Mouse (Mus musculus) CD8-positive naive resting alpha-beta T cell, adult 2 months (primary cell): ENCODE data around the gene Cryab.
A peak's percentile ranks its signal among the peaks of the same experiment; 100 is the strongest.

Experiments used
- DNase-seq, 2 experiments: peaks; one replicate each; pipeline ENCODE4 v3.0.0; 2022; ENCODE audit warnings: low read depth in 2 of 2, low spot score in 2 of 2

Gene Cryab

GRCm38 (mm10) chr9:50751323-50751722 is at the start of gene Cryab:
Gene Cryab (plus strand): TSS chr9:50751325.
- no peak for DNase-seq

- DNase-seq: no peak
Measured at GRCm38 (mm10) chr9:50704907-50705306, 46.2 kb upstream of the Cryab start.

GRCm38 (mm10) chr9:50709108-50709507 is 42.0 kb upstream of the Cryab start:
- DNase-seq: no peak

GRCm38 (mm10) chr9:50711337-50711736 is 39.8 kb upstream of the Cryab start:
- no peak for DNase-seq

- no peak for DNase-seq
Measured at GRCm38 (mm10) chr9:50714188-50714587, 36.9 kb upstream of the Cryab start.

GRCm38 (mm10) chr9:50718878-50719277 is 32.2 kb upstream of the Cryab start:
- no peak for DNase-seq

- DNase-seq: no peak
Measured at GRCm38 (mm10) chr9:50721061-50721460, 30.1 kb upstream of the Cryab start.

- no peak for DNase-seq
Measured at GRCm38 (mm10) chr9:50722451-50722911, 28.6 kb upstream of the Cryab start.

- no peak for DNase-seq
Measured at GRCm38 (mm10) chr9:50723406-50723805, 27.7 kb upstream of the Cryab start.

- no peak for DNase-seq
Measured at GRCm38 (mm10) chr9:50724147-50724546, 27.0 kb upstream of the Cryab start.

- DNase-seq: no peak
Measured at GRCm38 (mm10) chr9:50724661-50725330, 26.3 kb upstream of the Cryab start.

GRCm38 (mm10) chr9:50725921-50726590 is 25.1 kb upstream of the Cryab start:
- no peak for DNase-seq

- no peak for DNase-seq
Measured at GRCm38 (mm10) chr9:50727171-50727924, 23.8 kb upstream of the Cryab start.

GRCm38 (mm10) chr9:50727925-50728651 is 23.0 kb upstream of the Cryab start:
- peak in 1 of 2 experiments; percentile 5 for DNase-seq

- no peak for DNase-seq
Measured at GRCm38 (mm10) chr9:50729600-50729999, 21.5 kb upstream of the Cryab start.

GRCm38 (mm10) chr9:50732560-50732959 is 18.6 kb upstream of the Cryab start:
- no peak for DNase-seq

- no peak for DNase-seq
Measured at GRCm38 (mm10) chr9:50734989-50735388, 16.1 kb upstream of the Cryab start.

- peak; percentile 60 to 76 for DNase-seq
Measured at GRCm38 (mm10) chr9:50738914-50739870, 11.9 kb upstream of the Cryab start, which contains the start of gene Dixdc1. Gene Dixdc1 (minus strand): TSS chr9:50739517.

GRCm38 (mm10) chr9:50740867-50741784 is 10.0 kb upstream of the Cryab start:
- no peak for DNase-seq
